Mouse (Mus musculus): ENCODE results near the gene Exosc5. TPM values are rescaled to one million over a fixed set of nuclear protein-coding genes. Genes with fewer than 3 reads are reported as not detected.

The Exosc5 gene
- total and polyA plus RNA-seq, 3 experiments, result 109 to 134 TPM; not detected in 1

- no peak for TF ChIP-seq ZNF384 (IDR thresholded peaks at IDR 0.05; ENCODE audit: low read depth, low read length)
- TF ChIP-seq ZKSCAN1 (IDR thresholded peaks at IDR 0.05; ENCODE audit: low read depth, low read length), result no peak
- peak; percentile 64 for TF ChIP-seq TBP (IDR thresholded peaks at IDR 0.05; ENCODE audit: low read depth, low read length)
Measured at GRCm38 (mm10) chr7:25689603-25690021, 30.6 kb downstream of the Exosc5 start (continued).

- Histone ChIP-seq H3K4me1 (ENCODE audit: control insufficient read depth in 1 of 2, insufficient read depth in 2 of 2, low read length in 2 of 2) (peaks cover 0 to 24% of the 10 kb centered on the region in 2 experiments; a peak in 3 of 4 replicates), H3K9ac (ENCODE audit: control insufficient read depth, low read depth, low read length, poor library complexity, severe bottlenecking) (peak overlapping the region; percentile 99), H3K27ac (ENCODE audit: control insufficient read depth, low read depth, low read length) (peak overlapping the region; percentile 98), H3K9me3 (replicated peaks; ENCODE audit: insufficient read depth, low read length) (no peaks in the 10 kb centered on the region), H3K79me2 (ENCODE audit: control insufficient read depth, insufficient read depth, low read length, poor library complexity) (peaks cover 79% of the 10 kb centered on the region), H3K4me3 (ENCODE audit: control insufficient read depth in 1 of 2, insufficient read depth in 1 of 2, low read depth in 2 of 2, low read length in 2 of 2) (peak overlapping the region; percentile 51 to 97), H3K27me3 (ENCODE audit: control insufficient read depth in 1 of 2, insufficient read depth in 2 of 2, low read length in 2 of 2) (no peaks in the 10 kb centered on the region), H3K36me3 (ENCODE audit: control insufficient read depth in 1 of 2, insufficient read depth in 2 of 2, low read length in 2 of 2) (peaks cover 14 to 31% of the 10 kb centered on the region in 2 experiments)
- no peak for DNase-seq (ENCODE audit: low read depth, low spot score)
- TF ChIP-seq ETS1 (IDR thresholded peaks at IDR 0.05; ENCODE audit: low read depth, low read length) (no peak), GABPA (IDR thresholded peaks at IDR 0.05; ENCODE audit: low read depth, low read length) (no peak), E2F4 (IDR thresholded peaks at IDR 0.05; ENCODE audit: borderline replicate concordance, low read depth, low read length) (no peak), USF1 (IDR thresholded peaks at IDR 0.05; ENCODE audit: low read depth, low read length) (no peak), SMC3 (IDR thresholded peaks at IDR 0.05; ENCODE audit: low read depth, low read length) (no peak), MYC (IDR thresholded peaks at IDR 0.05; ENCODE audit: low read depth, low read length) (no peak), MXI1 (IDR thresholded peaks at IDR 0.05; ENCODE audit: low read depth, low read length) (no peak), CHD2 (IDR thresholded peaks at IDR 0.05; ENCODE audit: low read length) (no peak), ZC3H11A (IDR thresholded peaks at IDR 0.05; ENCODE audit: low read depth, low read length) (no peak), ZNF384 (IDR thresholded peaks at IDR 0.05; ENCODE audit: low read depth, low read length) (no peak), MAX (IDR thresholded peaks at IDR 0.05; ENCODE audit: low read length) (no peak), ZKSCAN1 (IDR thresholded peaks at IDR 0.05; ENCODE audit: low read depth, low read length) (no peak), KAT2A (conservative IDR thresholded peaks at IDR 0.05; ENCODE audit: low read depth, low read length) (no peak), ZMIZ1 (IDR thresholded peaks at IDR 0.05; ENCODE audit: low read depth, low read length) (no peak), RCOR1 (IDR thresholded peaks at IDR 0.05; ENCODE audit: low read depth, low read length) (no peak)
Measured at GRCm38 (mm10) chr7:25690051-25690450, 31.1 kb downstream of the Exosc5 start.

DNA sequence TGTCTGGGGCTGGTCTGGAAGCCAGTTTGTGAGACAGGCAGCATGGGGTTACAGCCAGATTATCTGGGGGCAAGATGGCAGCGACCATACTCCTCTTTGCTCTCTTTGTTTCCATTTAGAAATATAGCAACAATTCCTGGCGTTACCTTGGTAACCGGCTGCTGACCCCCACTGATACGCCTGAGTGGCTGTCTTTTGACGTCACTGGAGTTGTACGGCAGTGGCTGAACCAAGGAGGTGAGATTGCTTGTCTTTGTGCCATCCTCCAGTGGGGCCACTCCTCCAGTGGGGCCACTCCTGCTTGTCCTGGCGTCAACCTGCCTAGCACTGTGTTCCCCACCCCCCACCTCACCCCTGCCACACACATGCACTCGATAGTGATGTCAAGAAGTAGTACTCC, 35.1 kb downstream of the Exosc5 start:
- TF ChIP-seq MAFK (IDR thresholded peaks at IDR 0.05; ENCODE audit: borderline replicate concordance, low read depth, low read length) (no peak), POLR2AphosphoS2 (IDR thresholded peaks at IDR 0.05; ENCODE audit: low read length) (no peak), ELF1 (IDR thresholded peaks at IDR 0.05; ENCODE audit: low read depth, low read length) (no peak), SMC3 (IDR thresholded peaks at IDR 0.05; ENCODE audit: low read depth, low read length) (no peak), NELFE (IDR thresholded peaks at IDR 0.05; ENCODE audit: low read depth, low read length) (no peak), KAT2A (conservative IDR thresholded peaks at IDR 0.05; ENCODE audit: low read depth, low read length) (no peak), TBP (IDR thresholded peaks at IDR 0.05; ENCODE audit: low read depth, low read length) (no peak), TCF12 (IDR thresholded peaks at IDR 0.05; ENCODE audit: low read depth, low read length) (no peak), ZMIZ1 (IDR thresholded peaks at IDR 0.05; ENCODE audit: low read depth, low read length) (no peak), BHLHE40 (IDR thresholded peaks at IDR 0.05; ENCODE audit: borderline replicate concordance, low read depth, low read length) (no peak), UBTF (IDR thresholded peaks at IDR 0.05; ENCODE audit: borderline replicate concordance, insufficient read depth, low read depth, low read length) (no peak), JUND (IDR thresholded peaks at IDR 0.05; ENCODE audit: low read depth, low read length) (no peak), POLR2A (IDR thresholded peaks at IDR 0.05; ENCODE audit: control insufficient read depth in 1 of 2, insufficient read depth in 1 of 2, low read depth in 1 of 2, low read length in 2 of 2, poor library complexity in 1 of 2) (no peak), MEF2A (IDR thresholded peaks at IDR 0.05; ENCODE audit: extremely low read depth, insufficient replicate concordance, low read depth, low read length, poor library complexity, severe bottlenecking) (no peak), MXI1 (IDR thresholded peaks at IDR 0.05; ENCODE audit: low read depth, low read length) (no peak), MYB (IDR thresholded peaks at IDR 0.05; ENCODE audit: low read depth, low read length) (no peak), SIN3A (IDR thresholded peaks at IDR 0.05; ENCODE audit: low read length) (no peak)
- Histone ChIP-seq H3K79me2 (ENCODE audit: control insufficient read depth, insufficient read depth, low read length, poor library complexity) (peaks cover 55% of the 10 kb centered on the region), H3K36me3 (ENCODE audit: control insufficient read depth in 1 of 2, insufficient read depth in 2 of 2, low read length in 2 of 2) (peaks cover 18 to 30% of the 10 kb centered on the region in 2 experiments), H3K9ac (ENCODE audit: control insufficient read depth, low read depth, low read length, poor library complexity, severe bottlenecking) (no peak overlapping the region), H3K27ac (ENCODE audit: control insufficient read depth, low read depth, low read length) (no peak overlapping the region), H3K27me3 (ENCODE audit: control insufficient read depth in 1 of 2, insufficient read depth in 2 of 2, low read length in 2 of 2) (no peaks in the 10 kb centered on the region), H3K9me3 (replicated peaks; ENCODE audit: insufficient read depth, low read length) (no peaks in the 10 kb centered on the region), H3K4me1 (ENCODE audit: control insufficient read depth in 1 of 2, insufficient read depth in 2 of 2, low read length in 2 of 2) (peaks cover 0 to 10% of the 10 kb centered on the region in 2 experiments; a peak in 3 of 4 replicates), H3K4me3 (ENCODE audit: control insufficient read depth in 1 of 2, insufficient read depth in 1 of 2, low read depth in 2 of 2, low read length in 2 of 2) (no peak overlapping the region)
- DNase-seq (ENCODE audit: low read depth, low spot score), result no peak
